Mouse (Mus musculus) T-helper 17 cell (primary cell): ENCODE measurements at regions not wholly inside any gene's neighbourhood (a gene's known extent, or its start where the extent isn't known, plus 50 kb on each side); places are given as distances from the start of the nearest gene placed in this dataset.

ENCODE experiments used
- in situ Hi-C, 2 experiments: fragments of 300-600 bp; cut with MboI, MseI; formaldehyde crosslinking; loops; 1 replicate in 1 of 2; 2 replicates in 1 of 2; pipeline ENCODE4 v1.15.1; 2025; ENCODE audit warnings: high pct_unique_total_duplicates in 2 of 2

GRCm38 (mm10) chr5:84480978-84481377 lies 63.8 kb upstream of the Epha5 start:
- in situ Hi-C loops = no loop called here
